Comparison of ENCODE assay signal across 9 mouse cellular contexts in genomic region chr11:62457891-62458270, GRCm38 (mm10). TPM values are rescaled to one million over a fixed set of nuclear protein-coding genes. Genes with fewer than 3 reads are reported as not detected.
DNase-seq lines count a peak whose midpoint lies in the region; ATAC-seq and TF ChIP-seq lines count a peak whose summit lies in the region.
"Had no signal": no experiment of that assay in that cellular context is flagged by ENCODE, and none has a peak within 500 bp of the region (broad histone marks: within the 10 kb centered on the region; RNA-seq: fewer than 3 reads in every experiment).

No protein-coding gene starts in this region.

- H3K27me3 ChIP-seq in heart, embryonic 10.5 days (ENCODE audit: insufficient read depth, poor library complexity, severe bottlenecking): no peaks in the 10 kb centered on the region
- no peaks in the 10 kb centered on the region for H3K27me3 ChIP-seq in E14TG2a.4 (ENCODE audit: insufficient read depth, low read length)
- H3K27me3 ChIP-seq in forebrain, embryonic 11.5 days (ENCODE audit: control insufficient read depth, insufficient read depth, low read length): no peaks in the 10 kb centered on the region
- no peaks in the 10 kb centered on the region for H3K27me3 ChIP-seq in limb, embryonic 14.5 days (ENCODE audit: control insufficient read depth, insufficient read depth, low read length)
- no peaks in the 10 kb centered on the region for H3K27me3 ChIP-seq in stomach, postnatal 0 days (ENCODE audit: control insufficient read depth, insufficient read depth, low read length)
- H3K27me3 ChIP-seq: Patski had no signal

- ATAC-seq in forebrain, embryonic 11.5 days (replicated peaks; ENCODE audit: low FRiP score): no peak
- ATAC-seq in limb, embryonic 14.5 days (ENCODE audit: low FRiP score, low read depth): no peak
- no peak for ATAC-seq in stomach, postnatal 0 days (ENCODE audit: low FRiP score, low TSS enrichment)

- TF ChIP-seq POLR2A in limb, embryonic 14.5 days (IDR thresholded peaks at IDR 0.05; ENCODE audit: borderline replicate concordance, extremely low read depth, insufficient read depth, insufficient read length): no peak

- no peaks in the 10 kb centered on the region for H3K9me3 ChIP-seq in heart, embryonic 10.5 days
- H3K9me3 ChIP-seq in E14TG2a.4 (ENCODE audit: low read length): no peaks in the 10 kb centered on the region
- no peaks in the 10 kb centered on the region for H3K9me3 ChIP-seq in forebrain, embryonic 11.5 days (ENCODE audit: control insufficient read depth, low read length)
- no peaks in the 10 kb centered on the region for H3K9me3 ChIP-seq in limb, embryonic 14.5 days (ENCODE audit: control insufficient read depth, low read length)
- H3K9me3 ChIP-seq in stomach, postnatal 0 days (ENCODE audit: control insufficient read depth, low read length): no peaks in the 10 kb centered on the region

- no peak for DNase-seq in heart, embryonic 10.5 days (ENCODE audit: low spot score)
- DNase-seq in heart, postnatal 14 days: no peak
- DNase-seq in forebrain, embryonic 11.5 days (ENCODE audit: low spot score): no peak
- DNase-seq in limb, embryonic 14.5 days (ENCODE audit: low spot score): no peak
- no peak for DNase-seq in stomach, postnatal 0 days (ENCODE audit: low spot score)
- DNase-seq in testis, postnatal 10 days (ENCODE audit: low spot score): no peak
- no peak for DNase-seq in ovary, postnatal 36 days (ENCODE audit: low spot score)

- WGBS in heart, embryonic 10.5 days: under 1% methylated on average over 18 of the region's 18 CpGs
- under 1% methylated on average over 18 of the region's 18 CpGs for WGBS in forebrain, embryonic 11.5 days
- WGBS in limb, embryonic 14.5 days: under 1% methylated on average over 18 of the region's 18 CpGs
- WGBS in stomach, postnatal 0 days: under 1% methylated on average over 18 of the region's 18 CpGs

- H3K27ac ChIP-seq in heart, embryonic 10.5 days: peak overlapping the region; percentile 97
- peak overlapping the region; percentile 89 for H3K27ac ChIP-seq in forebrain, embryonic 11.5 days (ENCODE audit: low read depth, low read length)
- peak overlapping the region; percentile 96 for H3K27ac ChIP-seq in limb, embryonic 14.5 days (replicated peaks; ENCODE audit: low read depth, low read length)
- peak overlapping the region; percentile 99 for H3K27ac ChIP-seq in stomach, postnatal 0 days (replicated peaks)

- peak overlapping the region; percentile 95 for H3K4me3 ChIP-seq in heart, embryonic 10.5 days
- H3K4me3 ChIP-seq in E14TG2a.4 (replicated peaks; ENCODE audit: low read length): peak overlapping the region; percentile 96
- peak overlapping the region; percentile 92 for H3K4me3 ChIP-seq in forebrain, embryonic 11.5 days (ENCODE audit: low read depth, low read length)
- H3K4me3 ChIP-seq in limb, embryonic 14.5 days (replicated peaks; ENCODE audit: low read length): peak overlapping the region; percentile 96
- peak overlapping the region; percentile 94 for H3K4me3 ChIP-seq in stomach, postnatal 0 days (ENCODE audit: low read depth, low read length)

- H3K36me3 ChIP-seq in heart, embryonic 10.5 days: peaks cover 5% of the 10 kb centered on the region
- H3K36me3 ChIP-seq in E14TG2a.4 (ENCODE audit: insufficient read depth, low read length): peaks cover 22% of the 10 kb centered on the region; the same call in 1 of the 2 replicates
- no peaks in the 10 kb centered on the region for H3K36me3 ChIP-seq in forebrain, embryonic 11.5 days (ENCODE audit: control insufficient read depth, insufficient read depth, low read length)
- H3K36me3 ChIP-seq in limb, embryonic 14.5 days (ENCODE audit: control insufficient read depth, insufficient read depth, low read length): no peaks in the 10 kb centered on the region
- H3K36me3 ChIP-seq in stomach, postnatal 0 days (ENCODE audit: control insufficient read depth, insufficient read depth, low read length): no peaks in the 10 kb centered on the region

- intact Hi-C loops in heart, postnatal 14 days (cut with DNase I): loop anchor here (1.0 to 5.0 kb wide), 2 partner anchors 38 to 94 kb away; partner anchors contain the start of gene Ubb

- peaks cover 13% of the 10 kb centered on the region; the same call in 1 of the 2 replicates for H3K4me1 ChIP-seq in heart, embryonic 10.5 days
- peaks cover 49% of the 10 kb centered on the region for H3K4me1 ChIP-seq in E14TG2a.4 (replicated peaks; ENCODE audit: low read depth, low read length)
- H3K4me1 ChIP-seq in forebrain, embryonic 11.5 days (replicated peaks; ENCODE audit: control insufficient read depth, insufficient read depth, low read length): no peaks in the 10 kb centered on the region; the same call in 1 of the 2 replicates
- peaks cover 11% of the 10 kb centered on the region for H3K4me1 ChIP-seq in limb, embryonic 14.5 days (ENCODE audit: control insufficient read depth, insufficient read depth, low read length)
- H3K4me1 ChIP-seq in stomach, postnatal 0 days (replicated peaks; ENCODE audit: control insufficient read depth, insufficient read depth): no peaks in the 10 kb centered on the region

- H3K4me2 ChIP-seq in forebrain, embryonic 11.5 days (ENCODE audit: low read depth, low read length, severe bottlenecking): peak overlapping the region; percentile 83
- peak overlapping the region; percentile 58 for H3K4me2 ChIP-seq in limb, embryonic 14.5 days (replicated peaks; ENCODE audit: low read depth, low read length, severe bottlenecking)
- H3K4me2 ChIP-seq in stomach, postnatal 0 days (replicated peaks; ENCODE audit: low read depth): peak overlapping the region; percentile 92

- no peak for TF ChIP-seq CTCF in E14TG2a.4 (conservative IDR thresholded peaks at IDR 0.05; ENCODE audit: low read length)
- no peak for TF ChIP-seq CTCF in stomach, postnatal 0 days (IDR thresholded peaks at IDR 0.05; ENCODE audit: low read depth)

- no peak for TF ChIP-seq EP300 in stomach, postnatal 0 days (optimal IDR thresholded peaks at IDR 0.05)

- H3K9ac ChIP-seq in forebrain, embryonic 11.5 days (ENCODE audit: low read length): peak overlapping the region; percentile 92
- H3K9ac ChIP-seq in limb, embryonic 14.5 days (ENCODE audit: low read depth, low read length, severe bottlenecking): peak overlapping the region; percentile 98
- peak overlapping the region; percentile 98 for H3K9ac ChIP-seq in stomach, postnatal 0 days (ENCODE audit: low read length)

RNA-seq across cellular contexts. Expression of gene Pigl, which starts 0.4 kb away (rescaled TPM):
- polyA plus RNA-seq in heart, embryonic 10.5 days (2016; fragmentation: Nextera tagmentation; extraction: Ambion mirVana): 14.1 and 15.4 TPM in 2 replicates
- total RNA-seq in heart, postnatal 14 days (2021): 1 to 10 TPM; 3.8 to 4.3 TPM
- 13.8 and 16.5 TPM in 2 replicates for polyA plus RNA-seq in forebrain, embryonic 11.5 days (2014; fragmentation: Nextera tagmentation; extraction: Ambion mirVana)
- 9.7 and 10.8 TPM in 2 replicates for polyA plus RNA-seq in limb, embryonic 14.5 days (2012; rRNA removed)
- 7.9 and 9.0 TPM in 2 replicates for polyA plus RNA-seq in limb, embryonic 14.5 days (2014; fragmentation: Nextera tagmentation; extraction: Ambion mirVana)
- 5.6 and 5.8 TPM in 2 replicates for polyA plus RNA-seq in stomach, postnatal 0 days (2015; fragmentation: Nextera tagmentation; extraction: Ambion mirVana)

RNA-seq across cellular contexts. Expression of gene Ncor1, which starts 0.5 kb away (rescaled TPM):
- polyA plus RNA-seq in heart, embryonic 10.5 days (2016; fragmentation: Nextera tagmentation; extraction: Ambion mirVana): 114 and 134 TPM in 2 replicates
- 100 to 1,000 TPM; 132 to 136 TPM for total RNA-seq in heart, postnatal 14 days (2021)
- polyA plus RNA-seq in forebrain, embryonic 11.5 days (2014; fragmentation: Nextera tagmentation; extraction: Ambion mirVana): 206 and 224 TPM in 2 replicates
- polyA plus RNA-seq in limb, embryonic 14.5 days (2012; rRNA removed): 132 and 136 TPM in 2 replicates
- 171 and 173 TPM in 2 replicates for polyA plus RNA-seq in limb, embryonic 14.5 days (2014; fragmentation: Nextera tagmentation; extraction: Ambion mirVana)
- polyA plus RNA-seq in stomach, postnatal 0 days (2015; fragmentation: Nextera tagmentation; extraction: Ambion mirVana): 82.2 and 84.6 TPM in 2 replicates
